Mouse (Mus musculus) kidney, postnatal 4 days (tissue): ENCODE measurements around the gene Scaper.
A peak's percentile ranks its signal among the peaks of the same experiment; 100 is the strongest.

ENCODE experiments used
- DNase-seq, 2 experiments: peaks; one replicate each; pipeline ENCODE4 v3.0.0; 2021; ENCODE audit warnings: mixed read lengths in 2 of 2

The Scaper gene

DNA sequence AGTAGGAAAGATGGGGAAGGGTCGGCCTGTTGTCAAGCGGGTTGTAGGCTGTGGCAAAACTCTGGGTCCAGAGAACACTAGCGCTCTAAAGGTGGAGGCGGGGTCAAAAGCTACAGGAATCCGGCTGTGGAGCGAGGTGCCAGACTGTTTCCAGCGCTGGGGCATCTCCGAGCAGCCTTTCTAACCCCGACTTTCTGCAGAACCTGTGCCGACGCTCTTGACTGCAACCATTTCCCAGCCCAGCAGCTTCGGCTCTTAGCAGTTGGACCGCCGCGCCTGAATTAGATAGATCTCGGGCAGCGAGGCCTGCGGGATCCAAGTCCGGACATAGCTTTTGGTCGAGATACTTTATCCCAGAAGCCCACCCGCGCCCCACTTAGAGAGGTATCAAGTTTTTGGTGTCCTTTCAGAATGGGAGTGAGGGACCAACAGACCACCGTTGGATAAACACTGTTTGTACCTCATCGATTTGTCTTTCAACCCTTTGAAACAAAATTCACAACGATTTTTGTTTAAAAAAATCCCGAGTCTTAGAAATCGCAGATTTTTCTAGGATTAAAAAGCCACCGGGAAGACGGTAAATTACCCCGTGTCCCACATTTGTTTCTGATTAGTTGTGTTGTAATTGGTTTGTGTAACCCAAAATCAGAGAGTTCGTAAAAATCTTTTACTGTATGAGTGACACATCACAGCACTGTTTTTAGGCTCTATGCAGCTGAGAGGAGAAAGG lies 398.1 kb downstream of the Scaper start:
- DNase-seq = peak; percentile 47 to 54

DNA sequence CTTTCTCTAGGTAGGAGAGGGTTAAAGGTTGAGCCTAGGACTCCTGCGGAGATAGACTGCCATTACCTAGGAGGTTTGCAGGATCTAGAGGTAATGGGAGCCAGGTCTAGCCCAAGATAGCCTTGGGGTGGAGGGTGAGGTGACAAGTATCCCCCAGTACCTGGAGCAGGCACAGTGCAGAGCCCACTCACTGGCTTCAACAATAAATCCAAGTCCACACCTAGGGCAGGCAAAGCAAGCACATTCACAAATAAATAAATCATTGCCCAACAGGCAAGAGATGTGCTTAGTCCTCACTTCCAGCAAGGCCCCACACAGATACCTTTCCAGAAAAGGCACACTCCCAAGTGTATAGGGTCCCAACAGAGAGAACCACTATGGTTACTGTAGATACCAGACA lies 398.9 kb downstream of the Scaper start:
- no peak for DNase-seq

DNA sequence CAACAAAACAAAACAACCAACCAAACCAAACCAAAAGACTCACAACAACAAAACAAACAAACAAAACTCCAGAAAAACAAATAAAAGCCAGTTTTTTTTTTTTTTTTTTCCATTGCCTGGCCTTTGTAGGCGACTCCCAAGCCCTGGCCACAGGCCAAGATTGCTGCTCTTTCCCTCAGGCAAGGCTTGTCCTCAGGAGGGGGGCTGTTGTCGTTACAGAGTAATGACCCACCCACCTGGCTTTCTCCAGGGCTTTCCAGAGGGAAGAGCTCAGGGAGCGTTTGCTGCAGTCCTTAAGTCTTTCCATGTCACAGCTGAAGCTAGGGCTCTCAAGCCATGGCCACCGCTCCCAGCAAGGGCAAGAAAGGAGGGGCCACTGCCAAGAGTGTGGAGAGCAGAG lies 399.5 kb downstream of the Scaper start, which contains the start of gene Isl2:
Gene Isl2, plus strand, starts transcription at position 296 of the 400 bp plus-strand sequence.
- DNase-seq = peak; percentile 34 to 46

GRCm38 (mm10) chr9:55535907-55536306 lies 402.0 kb downstream of the Scaper start:
- peak; percentile 82 to 86 for DNase-seq

- DNase-seq = no peak
Observed at GRCm38 (mm10) chr9:55525716-55526115, 412.2 kb downstream of the Scaper start.

DNA sequence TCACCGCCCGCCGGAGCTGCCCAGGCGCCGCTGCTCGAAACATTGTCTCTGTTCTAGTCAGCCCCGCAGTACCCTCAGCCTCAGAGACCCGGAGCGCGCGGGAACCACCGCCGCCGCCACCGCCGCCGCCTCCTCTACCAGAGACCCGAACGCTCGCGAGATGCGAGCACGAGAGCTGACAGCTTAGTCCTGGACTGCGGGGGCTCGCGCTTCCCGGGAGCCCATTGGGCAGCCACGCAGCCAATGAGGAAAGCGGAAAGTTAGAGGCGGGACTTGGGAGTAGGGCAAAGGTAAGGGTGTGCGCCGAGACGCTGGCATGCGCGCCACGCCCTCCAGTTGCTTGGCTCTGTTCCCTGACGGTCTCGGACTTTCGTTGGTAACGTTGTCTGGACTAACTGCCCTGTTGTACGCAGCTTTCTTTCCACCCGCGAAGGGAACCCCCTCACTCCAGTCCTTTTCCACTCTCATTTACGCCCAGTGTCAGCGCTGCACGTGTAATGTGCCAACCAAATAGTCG lies 425.8 kb downstream of the Scaper start, which contains the start of gene Etfa:
Gene Etfa, minus strand, starts transcription at position 217 of the 517 bp plus-strand sequence.
- DNase-seq = peak; percentile 95 to 98

- DNase-seq = peak; percentile 69 to 82
Observed at GRCm38 (mm10) chr9:55511521-55511993, 426.4 kb downstream of the Scaper start.

DNA sequence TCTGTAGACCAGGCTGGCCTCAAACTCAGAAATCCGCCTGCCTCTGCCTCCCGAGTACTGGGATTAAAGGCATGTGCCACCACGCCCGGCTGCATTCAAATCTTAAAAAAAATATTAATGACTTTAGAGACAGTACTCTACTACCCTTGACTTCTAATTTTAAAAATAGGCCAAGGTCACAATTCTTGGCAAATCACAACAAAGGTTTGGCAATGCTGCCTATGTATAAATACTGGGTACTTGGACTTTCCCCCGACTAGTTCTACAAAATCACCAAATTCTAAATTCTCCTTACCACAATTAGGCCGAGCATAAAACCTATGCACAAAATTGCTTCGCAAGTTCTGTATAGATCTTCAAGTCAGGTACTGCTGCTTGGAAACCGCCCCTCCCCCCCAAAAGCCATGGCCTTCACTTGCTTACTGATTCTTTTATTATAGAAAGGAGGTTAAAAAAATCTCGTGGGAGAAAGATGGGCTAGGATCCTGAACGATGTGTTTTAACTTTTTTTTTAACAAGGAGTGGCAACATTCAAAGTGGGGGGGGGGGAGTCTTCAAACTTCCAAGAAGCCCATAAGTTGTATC lies 427.2 kb downstream of the Scaper start:
- peak; percentile 14 to 16 for DNase-seq

DNA sequence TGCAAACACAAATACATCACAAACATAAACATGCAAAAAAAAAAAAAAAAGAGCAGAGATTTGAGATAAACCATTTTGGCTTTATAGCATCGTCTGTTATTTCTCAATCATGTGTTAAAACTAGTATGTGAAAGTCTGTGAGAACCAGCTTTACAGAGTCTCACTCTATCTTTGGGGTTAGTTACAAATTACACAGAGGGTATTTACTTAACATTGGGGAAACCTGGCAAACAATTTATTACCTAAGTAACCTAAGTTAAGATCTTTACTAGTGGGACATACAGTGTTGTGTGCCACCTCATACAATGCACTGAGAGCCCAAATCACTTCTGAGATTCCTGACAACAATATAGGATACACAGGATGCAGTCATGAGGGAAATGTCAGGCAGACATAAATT lies 428.2 kb downstream of the Scaper start:
- DNase-seq = no peak

DNA sequence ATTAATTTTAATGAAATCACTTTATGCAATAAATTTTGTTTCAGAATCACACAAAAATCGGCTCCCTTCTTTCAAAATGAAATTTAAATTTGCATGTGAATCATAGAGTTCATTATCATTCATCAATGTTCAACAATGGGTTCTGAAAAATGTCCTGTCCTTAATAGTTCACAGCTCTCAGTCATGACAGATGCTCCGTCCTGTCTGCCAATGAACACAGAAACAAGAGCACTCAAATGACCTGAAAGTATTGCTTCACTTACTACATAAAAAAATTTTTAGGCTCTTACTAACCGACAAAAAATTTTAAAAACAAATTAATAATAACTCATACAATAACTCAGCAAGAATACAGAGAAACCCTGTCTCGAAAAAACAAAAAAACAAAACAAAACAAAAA lies 429.2 kb downstream of the Scaper start:
- no peak for DNase-seq

DNA sequence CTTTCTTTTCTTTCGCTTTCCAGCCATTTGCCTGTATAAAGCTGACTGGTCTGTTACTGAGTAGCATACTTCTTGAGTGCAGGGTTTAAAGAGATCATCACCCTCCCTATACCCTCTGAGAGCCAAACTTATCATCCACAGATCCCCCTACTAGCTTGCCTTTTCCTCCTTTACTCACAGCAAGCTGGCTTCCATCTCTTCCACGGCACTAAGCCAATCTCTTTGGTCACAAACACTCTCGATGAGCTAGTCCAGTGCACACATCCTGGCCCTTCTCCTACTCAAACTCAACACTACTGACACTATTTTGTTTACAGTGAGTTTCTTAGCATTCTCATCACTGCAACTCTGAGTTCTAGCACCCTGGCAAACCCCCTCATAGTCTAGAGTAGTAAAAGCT lies 430.0 kb downstream of the Scaper start:
- peak in 1 of 2 experiments; percentile 6 for DNase-seq
